Mouse (Mus musculus) heart, adult 8-10 months (tissue): ENCODE measurements around the gene Kif5c. TPM values are rescaled to one million over a fixed set of nuclear protein-coding genes. Genes with fewer than 3 reads are reported as not detected.

Experiments used
- total RNA-seq, 4 experiments: library from RNA; stranded (reverse); gene quantifications; 2 replicates each; pipeline ENCODE4 v1.2.4; 2022

Gene Kif5c
- total RNA-seq, 4 experiments from 2014 or later: 1.1 to 1.5 (median 1.3) TPM

Other genes starting within 250 kb of the Kif5c start
- 10 to 100 TPM; 16.7 to 20.3 (median 17.8) TPM for gene Epc2, start 167.8 kb upstream of the Kif5c start, total RNA-seq
- under 1 TPM in 2 of 4 experiments, not detected in 2; 0.11 to 0.12 TPM for gene Lypd6b, start 168.4 kb downstream of the Kif5c start, total RNA-seq